Mouse (Mus musculus) telencephalon, adult 2 months (tissue): ENCODE results near the gene 1810024B03Rik.
"Not testable (repeated sequence)": the region's sequence is repeated elsewhere in the genome, so short reads cannot be mapped to it uniquely, and the experiment has no call there.

ENCODE experiments used
- DNase-seq: peaks from one replicate; pipeline ENCODE4 v3.0.0-alpha.2; 2011; ENCODE audit warnings: low read depth, low spot score

Gene 1810024B03Rik

DNA sequence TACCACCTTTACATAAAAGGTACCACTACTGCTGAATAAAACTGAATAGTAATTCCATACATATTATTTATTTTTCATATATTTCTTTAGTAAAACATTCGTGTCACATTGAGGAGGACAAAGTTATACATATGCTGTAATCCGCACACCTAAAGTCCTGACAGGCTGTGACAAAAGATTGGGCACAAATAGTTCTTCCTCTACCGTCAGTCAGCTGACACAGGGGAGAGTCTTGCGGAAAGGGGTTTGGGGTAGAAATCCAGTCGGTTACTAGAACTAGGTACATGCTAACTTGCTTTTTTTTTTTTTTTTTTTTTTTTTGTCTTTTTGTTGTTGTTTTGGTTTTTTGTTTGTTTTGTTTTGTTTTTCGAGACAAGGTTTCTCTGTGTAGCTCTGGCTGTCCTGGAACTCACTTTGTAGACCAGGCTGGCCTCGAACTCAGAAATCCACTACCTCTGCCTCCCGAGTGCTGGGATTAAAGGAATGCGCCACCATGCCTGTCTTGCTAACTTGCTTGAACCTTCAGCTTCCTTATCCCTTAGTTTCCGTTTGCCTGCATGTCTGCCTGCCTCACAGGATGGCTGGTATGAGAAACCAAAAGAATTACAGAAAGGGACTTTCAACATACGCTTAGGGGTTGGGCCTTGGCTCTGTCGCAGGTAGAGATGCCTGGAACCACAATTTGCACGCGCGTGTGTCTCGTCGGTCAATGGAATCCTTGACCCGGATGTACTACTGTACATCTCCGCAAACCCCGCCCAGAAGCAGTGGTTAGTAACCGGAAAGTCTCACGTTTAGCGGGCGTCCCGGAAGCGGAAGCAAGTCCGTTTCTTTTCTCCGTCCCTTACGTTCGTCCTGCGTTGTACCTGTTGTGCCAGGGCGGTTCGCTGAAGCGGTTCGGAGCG is at the start of gene 1810024B03Rik, which contains the start of gene Snrnp200:
1810024B03Rik (minus strand) TSS at position 734 of the 905 bp plus-strand sequence.
Snrnp200 (plus strand) TSS at position 840 of the 905 bp plus-strand sequence.
- peak; percentile 98 for DNase-seq

DNA sequence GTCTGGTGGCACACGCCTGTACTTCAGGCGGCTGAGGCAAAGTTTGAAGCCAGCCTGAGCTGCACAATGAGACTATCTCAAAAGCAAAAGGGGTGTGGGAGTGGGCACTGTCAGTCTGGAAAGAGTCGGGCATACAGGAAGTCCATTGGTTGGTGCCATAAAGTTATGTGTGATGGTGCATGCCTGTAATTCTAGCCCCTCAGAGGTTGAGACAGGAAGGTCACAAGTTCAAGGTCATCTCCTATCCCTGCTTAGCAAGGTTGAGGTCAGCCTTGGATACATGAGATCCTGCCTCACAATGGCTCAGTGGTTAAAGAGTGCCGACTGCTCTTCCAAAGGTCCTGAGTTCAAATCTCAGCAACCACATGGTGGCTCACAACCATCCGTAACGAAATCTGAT is 47.2 kb upstream of the 1810024B03Rik start:
- no peak for DNase-seq

DNA sequence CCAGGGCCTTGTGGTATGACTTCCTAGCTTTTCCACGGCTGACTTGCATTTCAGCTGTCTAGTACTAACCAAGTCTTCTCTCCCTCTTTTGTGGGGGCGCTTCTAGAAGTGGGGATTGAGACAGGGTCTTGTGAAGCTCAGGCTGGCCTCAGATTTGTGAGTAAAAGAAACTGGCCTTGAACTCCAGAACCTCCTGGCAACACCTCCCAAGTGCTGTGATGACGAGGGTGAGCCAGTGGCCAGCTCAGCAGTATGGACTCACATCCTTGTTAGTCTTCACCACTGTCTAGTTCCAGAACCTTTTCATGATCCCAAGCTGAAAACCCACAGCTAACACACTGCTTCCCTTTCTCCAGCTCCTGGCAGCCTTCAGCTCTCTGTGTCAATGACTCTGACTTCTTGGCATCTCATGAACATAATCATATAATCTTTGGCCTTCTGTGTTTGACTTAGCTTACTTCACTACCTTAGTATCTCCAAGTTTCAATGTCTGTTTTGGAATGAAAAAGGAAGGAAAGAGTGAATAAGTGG is 46.6 kb upstream of the 1810024B03Rik start:
- DNase-seq: no peak

DNA sequence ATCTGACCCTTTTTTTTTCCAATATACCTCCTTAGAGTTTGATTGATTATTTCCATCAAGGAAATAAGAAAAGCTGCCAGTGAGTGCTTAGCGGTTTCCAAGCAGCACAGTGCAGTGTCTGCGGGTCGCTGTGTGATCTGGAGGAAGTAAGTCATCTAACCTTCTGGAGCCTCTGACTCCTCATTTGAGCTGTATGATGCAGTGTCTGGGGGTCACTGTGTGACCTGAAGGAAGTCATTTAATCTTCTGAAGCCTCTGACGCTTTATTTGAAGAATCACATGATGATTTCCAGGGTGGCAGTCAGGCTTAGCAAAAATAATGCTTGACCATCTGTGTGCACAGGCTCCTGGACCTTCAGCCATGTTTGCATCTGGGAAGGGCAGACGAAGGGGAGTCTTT is 44.7 kb upstream of the 1810024B03Rik start:
- DNase-seq: no peak

DNA sequence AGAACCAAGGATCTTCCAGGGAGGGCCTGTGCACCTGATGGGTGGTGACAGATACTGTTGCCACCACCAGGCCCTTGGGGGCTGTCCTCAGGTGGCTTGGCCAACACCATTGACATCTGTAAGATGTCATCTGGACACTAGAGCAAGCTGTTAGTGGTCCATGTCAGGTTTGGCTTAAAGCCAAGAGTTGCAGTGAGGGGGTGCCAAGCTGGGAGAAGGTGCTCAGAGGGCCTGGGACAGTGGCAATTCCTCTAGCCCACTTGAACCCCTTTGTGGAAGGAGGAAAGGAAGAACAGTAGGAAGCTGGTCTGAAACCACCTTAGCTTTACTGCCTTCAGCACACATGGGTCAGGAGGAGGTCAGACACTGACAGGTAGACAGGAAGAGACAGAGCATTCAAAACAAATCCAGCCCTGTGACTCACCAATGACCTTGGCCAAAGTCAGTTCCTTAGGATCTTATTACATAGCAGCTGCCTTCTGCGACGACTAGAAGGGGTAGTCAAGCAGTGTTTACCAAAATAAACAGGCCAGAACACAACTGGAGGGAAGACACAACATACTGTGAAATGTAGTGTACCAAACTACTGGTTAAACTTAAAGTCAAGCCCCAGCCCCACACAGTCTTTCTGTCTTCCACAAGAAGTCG is 43.9 kb upstream of the 1810024B03Rik start:
- DNase-seq: no peak

DNA sequence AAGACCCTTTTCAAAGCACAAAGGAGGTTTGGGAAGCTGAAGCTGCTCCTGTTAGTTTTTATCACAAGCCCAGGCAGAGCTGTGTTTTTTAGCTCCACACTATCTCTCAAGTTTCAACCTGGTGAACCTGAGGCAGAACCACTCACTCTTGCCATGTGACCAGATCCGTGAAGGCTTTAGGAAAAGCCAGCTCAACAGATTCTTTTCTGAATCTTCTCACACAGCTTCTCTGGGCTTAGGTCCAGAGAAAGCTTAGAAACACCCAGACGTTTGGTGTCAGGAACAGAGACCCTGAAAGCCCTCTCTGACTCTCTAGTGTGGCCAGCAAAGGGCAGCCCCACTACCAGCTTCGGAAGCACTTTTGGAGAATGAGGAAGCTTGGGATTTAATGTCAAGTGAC is 43.4 kb upstream of the 1810024B03Rik start:
- no peak for DNase-seq

DNA sequence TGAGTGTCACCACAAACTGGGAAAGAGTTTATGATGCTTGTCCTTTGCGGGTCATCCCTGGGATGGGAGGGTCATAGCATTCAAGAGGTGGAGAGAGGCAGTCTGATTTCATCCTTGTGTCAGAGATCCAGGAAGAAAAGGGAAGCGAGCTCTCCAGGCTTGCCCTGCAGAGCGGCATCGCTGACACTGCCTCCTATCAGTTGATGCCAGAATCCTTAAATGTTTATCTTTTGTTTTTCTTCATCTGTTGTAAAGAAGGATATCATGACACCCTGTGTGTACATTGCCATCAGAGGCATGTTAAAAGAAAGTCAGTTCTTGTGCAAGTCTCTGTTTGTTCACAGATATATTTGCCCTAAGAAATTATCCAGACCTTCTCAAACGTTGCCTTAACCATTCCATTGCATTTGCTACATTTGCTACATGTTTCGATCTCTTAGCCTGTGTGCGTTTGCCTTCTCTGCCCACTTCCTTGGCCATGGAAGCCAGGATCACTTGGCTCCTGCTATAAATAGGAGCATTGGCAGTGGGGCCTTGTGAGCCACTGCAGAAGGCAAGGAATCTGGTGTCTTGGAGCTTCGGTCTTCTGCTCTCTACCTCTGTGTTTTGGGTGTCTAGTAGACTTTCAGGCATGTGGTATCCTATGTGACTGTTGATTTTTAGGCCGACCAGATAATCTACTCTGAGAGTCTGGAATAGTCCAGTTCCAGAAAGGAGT is 42.4 kb upstream of the 1810024B03Rik start:
- DNase-seq: no peak

DNA sequence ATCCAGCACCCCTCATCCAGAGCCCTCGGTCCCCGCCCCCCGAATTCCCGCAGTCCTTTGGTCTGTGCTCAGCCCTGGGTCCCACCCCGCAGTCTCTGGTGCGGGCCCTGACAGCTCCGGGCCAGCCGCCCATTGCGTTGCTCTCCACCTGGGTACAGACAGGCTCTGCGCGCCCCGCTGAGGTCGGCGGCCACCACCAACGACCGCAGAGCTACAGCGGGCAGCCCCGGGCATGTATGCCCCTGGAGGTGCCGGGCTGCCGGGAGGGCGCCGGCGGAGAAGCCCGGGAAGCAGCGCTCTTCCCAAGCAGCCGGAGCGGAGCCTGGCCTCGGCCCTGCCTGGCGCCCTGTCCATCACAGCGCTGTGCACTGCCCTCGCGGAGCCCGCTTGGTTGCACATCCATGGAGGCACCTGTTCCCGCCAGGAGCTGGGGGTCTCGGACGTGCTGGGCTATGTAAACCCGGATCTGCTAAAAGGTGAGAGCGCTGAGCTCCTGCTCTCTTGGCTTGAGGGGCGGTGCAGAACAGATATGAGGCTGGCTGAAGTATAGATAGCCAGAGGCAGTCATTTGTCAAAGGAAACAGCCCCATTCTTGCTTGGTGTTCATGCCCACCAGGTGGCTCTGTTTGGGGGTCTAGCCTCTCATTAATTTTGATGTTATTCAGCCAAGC is 40.4 kb upstream of the 1810024B03Rik start:
- no peak for DNase-seq

DNA sequence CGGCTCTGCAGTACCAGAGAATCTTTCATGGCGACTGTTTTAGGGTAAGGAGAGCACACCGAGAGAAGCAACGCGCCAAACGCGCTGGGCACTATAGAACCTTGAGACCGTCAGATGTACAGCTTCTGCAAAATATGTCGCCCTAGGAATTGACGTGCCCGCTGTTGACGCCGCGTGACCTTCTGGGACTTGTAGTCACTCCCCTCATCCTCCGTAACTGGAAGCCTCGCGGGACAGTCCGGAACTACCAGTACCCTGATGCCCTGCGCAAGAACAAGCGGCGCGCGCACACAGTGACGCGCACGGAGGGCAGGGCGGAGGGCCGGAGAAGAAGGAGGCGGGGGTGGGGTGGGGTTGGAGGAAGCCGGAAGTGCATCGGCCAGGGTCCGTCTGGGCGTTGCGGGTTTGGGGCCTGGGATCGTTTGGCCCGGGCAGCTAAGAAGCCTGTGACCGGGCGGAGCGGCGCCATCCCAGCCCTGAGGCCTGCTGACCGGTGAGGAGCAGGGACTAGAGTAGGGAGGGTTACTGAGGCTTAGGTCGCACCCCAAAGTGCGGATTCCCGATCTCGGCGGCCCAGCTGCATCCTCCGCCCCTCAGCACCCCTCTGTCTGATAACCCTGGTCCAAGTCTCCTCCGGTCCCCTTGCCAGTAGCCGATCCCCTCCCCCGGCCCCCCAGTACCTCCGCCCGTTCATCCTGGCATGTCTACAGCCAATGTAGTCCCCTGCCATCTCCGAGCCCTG is 39.7 kb upstream of the 1810024B03Rik start, which contains the start of the genes Ciao1 and Tmem127:
Ciao1 (minus strand) TSS at position 225 of the 742 bp plus-strand sequence.
Tmem127 (plus strand) TSS at position 317 of the 742 bp plus-strand sequence.
- DNase-seq: peak; percentile 99

DNA sequence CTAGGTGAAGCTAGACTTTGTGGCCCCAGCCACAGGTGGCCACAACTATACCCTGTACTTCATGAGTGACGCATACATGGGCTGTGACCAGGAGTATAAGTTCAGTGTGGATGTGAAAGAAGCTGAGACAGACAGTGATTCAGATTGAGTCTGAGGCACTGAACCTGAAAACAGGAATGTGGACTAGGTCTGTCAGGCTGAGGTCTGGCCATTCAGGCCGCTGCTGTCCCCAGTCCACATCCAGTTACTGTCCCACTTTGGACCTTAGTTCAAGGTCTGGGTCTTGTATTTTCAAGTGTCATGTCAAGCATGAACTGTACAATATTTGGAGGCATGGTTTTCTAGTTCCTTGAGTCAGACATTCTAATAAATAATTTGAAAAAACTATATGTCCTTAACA is 32.0 kb upstream of the 1810024B03Rik start:
- DNase-seq: no peak

DNA sequence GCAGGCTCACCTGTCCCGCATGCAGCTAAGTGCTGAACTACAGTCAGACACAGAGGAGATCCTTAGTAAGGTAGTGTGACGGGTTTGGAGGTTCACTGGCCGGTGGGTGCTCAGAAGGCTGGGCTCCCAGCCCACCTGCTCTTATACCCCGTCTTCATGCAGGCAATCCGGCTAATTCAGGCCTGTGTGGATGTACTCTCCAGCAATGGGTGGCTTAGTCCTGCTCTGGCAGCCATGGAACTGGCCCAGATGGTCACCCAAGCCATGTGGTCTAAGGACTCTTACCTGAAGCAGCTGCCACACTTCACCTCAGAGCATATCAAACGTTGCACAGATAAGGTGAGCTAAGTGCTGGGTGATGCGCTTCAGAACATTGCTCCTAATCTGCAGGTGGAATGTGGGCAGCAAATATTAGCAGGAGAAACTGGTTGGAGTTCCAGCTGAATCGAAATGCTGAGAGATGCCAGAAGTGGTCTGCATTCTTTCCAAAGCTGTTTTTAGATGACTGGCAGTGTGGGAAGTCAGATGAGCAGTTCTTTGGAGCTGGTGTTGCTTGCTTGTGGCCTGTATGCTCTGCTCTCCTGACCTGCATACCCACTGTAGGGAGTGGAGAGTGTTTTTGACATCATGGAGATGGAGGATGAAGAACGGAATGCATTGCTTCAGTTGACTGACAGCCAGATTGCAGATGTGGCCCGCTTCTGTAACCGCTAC is 30.0 kb upstream of the 1810024B03Rik start:
- no peak for DNase-seq

DNA sequence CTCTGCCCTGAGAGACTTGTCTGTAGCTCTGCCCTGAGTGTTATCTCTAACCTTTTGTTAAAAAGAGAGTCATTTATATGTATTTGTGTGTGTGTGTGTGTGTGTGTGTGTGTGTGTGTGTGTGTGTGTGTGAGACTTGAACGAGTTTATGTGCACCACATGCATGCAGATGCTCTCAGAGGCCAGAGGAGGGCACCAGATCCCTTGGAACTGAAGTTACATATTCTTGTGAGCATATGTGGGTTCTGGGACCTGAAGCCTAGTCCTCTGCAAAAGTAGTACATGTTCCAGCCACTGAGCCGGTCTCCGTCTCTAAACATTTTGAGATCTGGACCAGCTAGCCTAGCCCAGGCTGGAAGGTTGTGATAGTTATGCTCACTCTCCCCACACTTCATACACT is 17.2 kb upstream of the 1810024B03Rik start:
- no peak for DNase-seq

DNA sequence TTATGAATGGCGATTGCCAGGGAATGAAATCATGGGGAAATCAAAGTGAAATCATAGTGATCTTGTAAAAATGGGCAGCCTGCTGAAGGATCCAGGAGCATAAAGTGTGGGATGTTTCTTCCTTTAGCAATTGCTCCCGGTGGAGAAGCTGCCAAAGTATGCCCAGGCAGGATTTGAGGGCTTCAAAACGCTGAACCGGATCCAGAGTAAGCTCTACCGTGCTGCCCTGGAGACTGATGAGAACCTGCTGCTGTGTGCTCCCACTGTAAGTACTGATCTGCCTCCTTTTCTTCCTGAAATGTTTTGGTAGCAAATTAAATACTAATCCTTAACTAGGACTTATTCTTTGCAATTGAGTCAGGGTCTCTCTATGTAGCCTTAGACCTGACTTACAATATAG is 9.7 kb upstream of the 1810024B03Rik start:
- DNase-seq: no peak

DNA sequence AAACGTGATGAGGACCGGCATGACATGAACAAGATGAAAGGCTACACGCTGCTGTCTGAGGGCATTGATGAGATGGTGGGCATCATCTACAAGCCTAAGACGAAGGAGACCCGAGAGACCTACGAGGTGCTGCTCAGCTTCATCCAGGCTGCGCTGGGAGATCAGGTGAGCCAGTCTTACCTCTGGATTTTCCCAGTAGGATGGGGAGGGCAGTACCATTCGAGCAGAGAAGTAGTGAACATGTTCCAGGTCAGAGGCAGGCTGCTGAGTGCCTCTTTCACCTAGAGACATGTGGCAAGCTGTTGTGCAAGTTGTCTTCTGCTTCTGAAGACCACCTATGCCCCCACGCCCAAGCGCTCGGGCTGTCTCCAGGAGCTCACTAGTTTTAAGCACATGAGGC is 2.6 kb upstream of the 1810024B03Rik start:
- no peak for DNase-seq

DNA sequence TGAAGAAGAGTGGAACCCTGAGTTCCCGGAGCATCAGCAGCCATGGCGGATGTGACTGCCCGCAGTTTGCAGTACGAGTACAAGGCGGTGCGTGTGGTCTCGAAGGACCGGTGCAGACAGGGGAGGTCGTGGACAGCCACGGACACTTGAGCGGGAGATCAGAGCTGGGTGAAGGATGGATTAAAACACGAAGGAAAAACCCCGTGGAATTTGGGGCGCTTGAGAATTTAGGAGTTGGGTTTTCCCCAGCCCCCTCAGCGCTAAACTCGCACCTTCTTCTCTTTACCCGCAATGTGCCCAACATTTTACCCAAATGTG is 331 bp upstream of the 1810024B03Rik start:
- DNase-seq: no peak

DNA sequence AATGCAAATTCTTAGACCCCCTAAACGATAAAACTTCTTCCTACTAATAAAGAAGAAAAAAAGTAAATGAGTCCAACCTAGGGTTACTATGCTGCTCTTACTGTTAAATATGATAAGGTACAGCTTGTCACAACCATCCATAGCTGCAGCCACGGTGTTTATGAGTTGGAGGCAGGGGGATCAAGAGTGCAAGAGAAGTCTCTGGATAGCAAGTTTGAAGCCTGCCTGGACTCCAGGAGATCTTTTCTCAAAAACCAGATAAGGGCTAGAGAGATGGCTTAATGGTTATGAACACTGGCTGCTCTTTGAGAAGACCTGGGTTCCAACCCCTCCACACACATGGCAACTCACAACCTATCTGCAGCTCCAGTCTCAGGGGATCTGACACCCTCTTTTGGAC is 1.2 kb downstream of the 1810024B03Rik start:
- no peak for DNase-seq

DNA sequence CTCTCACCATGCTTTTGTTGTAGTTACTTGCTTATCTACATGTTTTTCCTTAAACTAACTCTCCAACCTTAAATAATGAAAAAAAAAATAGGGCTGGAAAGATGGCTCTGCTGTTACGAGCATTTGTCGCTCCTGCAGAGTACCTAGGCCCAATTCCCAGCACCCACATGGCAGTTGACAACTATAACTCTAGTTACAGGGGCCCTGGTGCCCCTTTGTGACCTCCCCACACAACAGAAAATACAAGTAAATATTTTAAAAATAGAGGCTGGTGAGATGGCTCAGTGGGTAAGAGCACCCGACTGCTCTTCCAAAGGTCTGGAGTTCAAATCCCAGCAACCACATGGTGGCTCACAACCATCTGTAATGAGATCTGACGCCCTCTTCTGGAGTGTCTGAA is 2.1 kb downstream of the 1810024B03Rik start:
- DNase-seq: not testable (repeated sequence)

DNA sequence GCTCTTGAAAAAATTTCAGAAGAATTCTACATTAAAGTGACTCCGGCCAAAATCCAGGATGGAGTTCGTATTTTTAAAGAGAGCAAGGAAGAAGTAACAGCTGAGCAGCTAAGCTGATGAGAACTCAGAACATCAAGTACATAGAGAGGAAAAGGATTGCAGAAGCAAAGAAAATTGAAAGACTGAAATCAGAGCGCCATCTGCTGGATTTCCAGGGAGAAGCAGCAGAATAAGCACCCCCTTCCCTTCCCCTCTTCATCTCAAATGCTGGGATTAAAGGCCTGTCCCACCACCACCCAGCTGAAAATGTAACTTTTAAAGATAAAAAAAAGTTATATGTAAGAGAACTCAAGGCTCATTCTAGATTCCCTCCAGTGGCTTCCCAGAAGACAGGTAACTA is 3.1 kb downstream of the 1810024B03Rik start:
- DNase-seq: peak; percentile 38

DNA sequence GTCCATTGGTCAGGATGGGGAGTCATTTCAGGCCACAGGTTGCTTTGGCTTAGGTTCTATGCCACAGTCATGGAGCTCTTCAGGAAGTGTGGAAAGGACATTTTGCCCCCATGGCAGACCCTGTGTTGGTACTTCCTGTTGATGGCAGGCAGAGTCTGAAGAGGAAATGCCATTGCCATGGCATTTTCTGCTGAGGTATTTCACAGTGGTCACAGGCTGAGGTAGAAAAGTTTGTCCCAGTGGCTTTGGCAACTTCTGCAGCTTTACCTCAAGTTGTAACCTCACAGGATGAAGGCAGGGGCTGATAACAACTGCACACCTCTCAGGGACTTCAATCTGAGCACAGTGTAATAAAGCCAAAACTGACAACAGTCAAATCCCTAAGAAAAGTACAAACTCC is 18.5 kb downstream of the 1810024B03Rik start:
- DNase-seq: no peak
